Mouse (Mus musculus): ENCODE measurements around the gene Olfr924. TPM values are rescaled to one million over a fixed set of nuclear protein-coding genes. Genes with fewer than 3 reads are reported as not detected.
"Not testable (repeated sequence)": the region's sequence is repeated elsewhere in the genome, so short reads cannot be mapped to it uniquely, and the experiment has no call there.

Gene Olfr924
- polyA plus RNA-seq (2015; fragmentation: Nextera tagmentation; extraction: Ambion mirVana), result not detected in 2 replicates

GRCm38 (mm10) chr9:38844149-38844548, at the start of gene Olfr924:
Gene Olfr924 (plus strand): TSS chr9:38844449.
- Histone ChIP-seq H3K27ac (ENCODE audit: low read length) (no peak within 1 kb of the TSS), H3K4me1 (ENCODE audit: control insufficient read depth, insufficient read depth, low read length) (no peaks in the 10 kb centered on the region), H3K36me3 (ENCODE audit: control insufficient read depth, insufficient read depth) (no peaks in the 10 kb centered on the region), H3K9ac (ENCODE audit: low read length) (no peak within 1 kb of the TSS), H3K27me3 (ENCODE audit: control insufficient read depth, insufficient read depth, low read length) (no peaks in the 10 kb centered on the region), H3K4me3 (ENCODE audit: low read length) (no peak within 1 kb of the TSS), H3K9me3 (replicated peaks; ENCODE audit: control insufficient read depth, low read length) (no peaks in the 10 kb centered on the region), H3K4me2 (ENCODE audit: low read depth, low read length) (no peak within 1 kb of the TSS)
- WGBS, result 78% methylated on average over 1 of the region's 1 CpGs
- ATAC-seq (replicated peaks; ENCODE audit: extremely low read depth, insufficient read depth, low FRiP score), result no peak

- H3K9ac ChIP-seq (ENCODE audit: low read length), result no peak overlapping the region
- no peak for ATAC-seq (replicated peaks; ENCODE audit: extremely low read depth, insufficient read depth, low FRiP score)
- no peak overlapping the region for H3K4me2 ChIP-seq (ENCODE audit: low read depth, low read length)
- no peak overlapping the region for H3K27ac ChIP-seq (ENCODE audit: low read length)
- no peaks in the 10 kb centered on the region for H3K4me1 ChIP-seq (ENCODE audit: control insufficient read depth, insufficient read depth, low read length)
- H3K27me3 ChIP-seq (ENCODE audit: control insufficient read depth, insufficient read depth, low read length), result no peaks in the 10 kb centered on the region
- no peak overlapping the region for H3K4me3 ChIP-seq (ENCODE audit: low read length)
- H3K36me3 ChIP-seq (ENCODE audit: control insufficient read depth, insufficient read depth), result no peaks in the 10 kb centered on the region
- no peaks in the 10 kb centered on the region for H3K9me3 ChIP-seq (replicated peaks; ENCODE audit: control insufficient read depth, low read length)
Observed at GRCm38 (mm10) chr9:38805696-38806095, 38.6 kb upstream of the Olfr924 start.

- Histone ChIP-seq H3K27ac (ENCODE audit: low read length) (no peak within 1 kb of the TSS), H3K27me3 (ENCODE audit: control insufficient read depth, insufficient read depth, low read length) (no peaks in the 10 kb centered on the region), H3K36me3 (ENCODE audit: control insufficient read depth, insufficient read depth) (no peaks in the 10 kb centered on the region), H3K4me3 (ENCODE audit: low read length) (no peak within 1 kb of the TSS), H3K4me1 (ENCODE audit: control insufficient read depth, insufficient read depth, low read length) (no peaks in the 10 kb centered on the region), H3K9me3 (replicated peaks; ENCODE audit: control insufficient read depth, low read length) (no peaks in the 10 kb centered on the region; the same call in 1 of the 2 replicates), H3K4me2 (ENCODE audit: low read depth, low read length) (no peak within 1 kb of the TSS), H3K9ac (ENCODE audit: low read length) (no peak within 1 kb of the TSS)
- 50% methylated on average over 2 of the region's 2 CpGs for WGBS
- ATAC-seq (replicated peaks; ENCODE audit: extremely low read depth, insufficient read depth, low FRiP score), result no peak
Observed at GRCm38 (mm10) chr9:38814314-38814713, 29.9 kb upstream of the Olfr924 start, which contains the start of gene Olfr922. Gene Olfr922 (plus strand): TSS chr9:38814614.

- ATAC-seq (replicated peaks; ENCODE audit: extremely low read depth, insufficient read depth, low FRiP score), result no peak
- Histone ChIP-seq H3K4me3 (ENCODE audit: low read length) (no peak overlapping the region), H3K9me3 (replicated peaks; ENCODE audit: control insufficient read depth, low read length) (no peaks in the 10 kb centered on the region; the same call in 1 of the 2 replicates), H3K27me3 (ENCODE audit: control insufficient read depth, insufficient read depth, low read length) (no peaks in the 10 kb centered on the region), H3K9ac (ENCODE audit: low read length) (no peak overlapping the region), H3K4me1 (ENCODE audit: control insufficient read depth, insufficient read depth, low read length) (no peaks in the 10 kb centered on the region), H3K27ac (ENCODE audit: low read length) (no peak overlapping the region), H3K4me2 (ENCODE audit: low read depth, low read length) (no peak overlapping the region), H3K36me3 (ENCODE audit: control insufficient read depth, insufficient read depth) (no peaks in the 10 kb centered on the region)
- WGBS, result 71% methylated on average over 1 of the region's 1 CpGs
Observed at GRCm38 (mm10) chr9:38815458-38815986, 28.7 kb upstream of the Olfr924 start.

GRCm38 (mm10) chr9:38826245-38826644, 18.0 kb upstream of the Olfr924 start, which contains the start of gene Olfr923:
Gene Olfr923 (plus strand): TSS chr9:38826545.
- WGBS, result 80% methylated on average over 1 of the region's 1 CpGs
- no peaks in the 10 kb centered on the region for H3K4me1 ChIP-seq (ENCODE audit: control insufficient read depth, insufficient read depth, low read length)
- H3K4me3 ChIP-seq (ENCODE audit: low read length), result no peak within 1 kb of the TSS
- no peak within 1 kb of the TSS for H3K4me2 ChIP-seq (ENCODE audit: low read depth, low read length)
- H3K9ac ChIP-seq (ENCODE audit: low read length), result no peak within 1 kb of the TSS
- ATAC-seq (replicated peaks; ENCODE audit: extremely low read depth, insufficient read depth, low FRiP score), result no peak
- H3K9me3 ChIP-seq (replicated peaks; ENCODE audit: control insufficient read depth, low read length), result no peaks in the 10 kb centered on the region
- H3K27ac ChIP-seq (ENCODE audit: low read length), result no peak within 1 kb of the TSS
- H3K36me3 ChIP-seq (ENCODE audit: control insufficient read depth, insufficient read depth), result no peaks in the 10 kb centered on the region
- H3K27me3 ChIP-seq (ENCODE audit: control insufficient read depth, insufficient read depth, low read length), result no peaks in the 10 kb centered on the region

GRCm38 (mm10) chr9:38833027-38833426, 11.2 kb upstream of the Olfr924 start:
- WGBS, result 24% methylated on average over 2 of the region's 2 CpGs
- no peak for ATAC-seq (replicated peaks; ENCODE audit: extremely low read depth, insufficient read depth, low FRiP score)
- Histone ChIP-seq H3K36me3 (ENCODE audit: control insufficient read depth, insufficient read depth) (no peaks in the 10 kb centered on the region), H3K9ac (ENCODE audit: low read length) (no peak overlapping the region), H3K4me1 (ENCODE audit: control insufficient read depth, insufficient read depth, low read length) (0 out of 2 replicates have a peak, but pooled peaks cover 5% of the 10 kb centered on the region), H3K27me3 (ENCODE audit: control insufficient read depth, insufficient read depth, low read length) (no peaks in the 10 kb centered on the region), H3K4me2 (ENCODE audit: low read depth, low read length) (no peak overlapping the region), H3K4me3 (ENCODE audit: low read length) (no peak overlapping the region), H3K9me3 (replicated peaks; ENCODE audit: control insufficient read depth, low read length) (no peaks in the 10 kb centered on the region), H3K27ac (ENCODE audit: low read length) (no peak overlapping the region)

GRCm38 (mm10) chr9:38854760-38855159, 10.5 kb downstream of the Olfr924 start, which contains the start of gene Olfr26:
Gene Olfr26 (plus strand): TSS chr9:38855060.
- Histone ChIP-seq H3K4me3 (ENCODE audit: low read length) (no peak within 1 kb of the TSS), H3K9ac (ENCODE audit: low read length) (no peak within 1 kb of the TSS), H3K9me3 (replicated peaks; ENCODE audit: control insufficient read depth, low read length) (no peaks in the 10 kb centered on the region), H3K36me3 (ENCODE audit: control insufficient read depth, insufficient read depth) (no peaks in the 10 kb centered on the region), H3K27me3 (ENCODE audit: control insufficient read depth, insufficient read depth, low read length) (no peaks in the 10 kb centered on the region), H3K4me1 (ENCODE audit: control insufficient read depth, insufficient read depth, low read length) (no peaks in the 10 kb centered on the region), H3K27ac (ENCODE audit: low read length) (no peak within 1 kb of the TSS), H3K4me2 (ENCODE audit: low read depth, low read length) (no peak within 1 kb of the TSS)
- ATAC-seq (replicated peaks; ENCODE audit: extremely low read depth, insufficient read depth, low FRiP score), result no peak

GRCm38 (mm10) chr9:38874880-38875279, 30.6 kb downstream of the Olfr924 start:
- not testable (repeated sequence) for H3K4me3 ChIP-seq (ENCODE audit: low read length); H3K27me3 ChIP-seq (ENCODE audit: control insufficient read depth, insufficient read depth, low read length); ATAC-seq (replicated peaks; ENCODE audit: extremely low read depth, insufficient read depth, low FRiP score); H3K4me1 ChIP-seq (ENCODE audit: control insufficient read depth, insufficient read depth, low read length); H3K4me2 ChIP-seq (ENCODE audit: low read depth, low read length); H3K9me3 ChIP-seq (replicated peaks; ENCODE audit: control insufficient read depth, low read length); H3K9ac ChIP-seq (ENCODE audit: low read length); H3K27ac ChIP-seq (ENCODE audit: low read length); H3K36me3 ChIP-seq (ENCODE audit: control insufficient read depth, insufficient read depth)
- 50% methylated on average over 2 of the region's 2 CpGs for WGBS

GRCm38 (mm10) chr9:38876826-38877225, 32.6 kb downstream of the Olfr924 start, which contains the start of gene Olfr926:
Gene Olfr926 (plus strand): TSS chr9:38877126.
- 63% methylated on average over 2 of the region's 2 CpGs for WGBS
- H3K9me3 ChIP-seq (replicated peaks; ENCODE audit: control insufficient read depth, low read length), result peaks cover 5% of the 10 kb centered on the region; the same call in 1 of the 2 replicates
- no peak within 1 kb of the TSS for H3K4me2 ChIP-seq (ENCODE audit: low read depth, low read length)
- no peaks in the 10 kb centered on the region for H3K4me1 ChIP-seq (ENCODE audit: control insufficient read depth, insufficient read depth, low read length)
- no peak within 1 kb of the TSS for H3K9ac ChIP-seq (ENCODE audit: low read length)
- no peak within 1 kb of the TSS for H3K27ac ChIP-seq (ENCODE audit: low read length)
- H3K36me3 ChIP-seq (ENCODE audit: control insufficient read depth, insufficient read depth), result no peaks in the 10 kb centered on the region
- no peak for ATAC-seq (replicated peaks; ENCODE audit: extremely low read depth, insufficient read depth, low FRiP score)
- H3K4me3 ChIP-seq (ENCODE audit: low read length), result no peak within 1 kb of the TSS
- no peaks in the 10 kb centered on the region for H3K27me3 ChIP-seq (ENCODE audit: control insufficient read depth, insufficient read depth, low read length)
